Mouse (Mus musculus) kidney, adult 2 months (tissue): ENCODE data around the gene Ppm1l. TPM values are rescaled to one million over a fixed set of nuclear protein-coding genes. Genes with fewer than 3 reads are reported as not detected.
"Not testable (repeated sequence)": the region's sequence is repeated elsewhere in the genome, so short reads cannot be mapped to it uniquely, and the experiment has no call there.

Experiments used
- DNase-seq: peaks from one replicate; pipeline ENCODE4 v3.0.0; 2021
- H3K27ac ChIP-seq: fragments of 200-500 bp; 2 replicates; pipeline ENCODE4 v1.5.1; 2012; ENCODE audit warnings: low read depth, low read length, control low read depth, inconsistent platforms; ENCODE audit not compliant: insufficient read depth
- H3K27me3 ChIP-seq: fragments of 200-500 bp; replicated peaks from 2 replicates; pipeline ENCODE4 v1.6.1; 2012; ENCODE audit warnings: mild to moderate bottlenecking, moderate library complexity, low read length, inconsistent platforms; ENCODE audit not compliant: control insufficient read depth, insufficient read depth
- H3K36me3 ChIP-seq: fragments of 200-500 bp; 2 replicates; pipeline ENCODE4 v1.6.1; 2012; ENCODE audit warnings: mild to moderate bottlenecking, moderate library complexity, low read length, inconsistent platforms; ENCODE audit not compliant: control insufficient read depth, insufficient read depth
- H3K4me1 ChIP-seq: fragments of 200-500 bp; 2 replicates; pipeline ENCODE4 v1.6.1; 2011; ENCODE audit warnings: low read length; ENCODE audit not compliant: control insufficient read depth, insufficient read depth
- H3K4me3 ChIP-seq: fragments of 200-500 bp; 2 replicates; pipeline ENCODE4 v1.5.1; 2011; ENCODE audit warnings: mild to moderate bottlenecking, low read depth, low read length, control low read depth; ENCODE audit not compliant: insufficient read depth
- CTCF ChIP-seq: fragments of 200-500 bp; conservative IDR thresholded peaks from 2 replicates; pipeline ENCODE4 v1.5.1; 2011; ENCODE audit warnings: low read depth, mild to moderate bottlenecking, control low read depth, low read length, moderate library complexity, mixed read lengths; ENCODE audit not compliant: insufficient read depth, insufficient read length
- POLR2A ChIP-seq: fragments of 200-500 bp; IDR thresholded peaks from one replicate; pipeline ENCODE4 v1.6.1; 2011; ENCODE audit warnings: low read depth, low read length, control low read depth
- WGBS: fragments of 180-500 bp; shearing (Covaris S2); methylation state at CpG from one replicate; pipeline ENCODE4 v1.1.7; 2018; 5-methylcytosine and 5-hydroxymethylcytosine counted together
- polyA plus RNA-seq: library from polyadenylated mRNA; depleted of rRNA; stranded (reverse); fragments of >200 nt; gene quantifications from 2 replicates; pipeline ENCODE4 v1.2.3, GENCODE M21; 2012

Gene Ppm1l
- polyA plus RNA-seq, 1 experiment: 4.0 TPM

- no peaks in the 10 kb centered on the region for H3K4me1 ChIP-seq
- no peaks in the 10 kb centered on the region for H3K36me3 ChIP-seq
- no peaks in the 10 kb centered on the region for H3K27me3 ChIP-seq
- 50% methylated on average over 6 of the region's 6 CpGs for WGBS
- TF ChIP-seq POLR2A (no peak), CTCF (no peak)
- no peak overlapping the region for H3K27ac ChIP-seq
- H3K4me3 ChIP-seq: no peak overlapping the region
- no peak for DNase-seq
These were observed 47.5 kb downstream of the Ppm1l start for GRCm38 (mm10) chr3:69364151-69364550.

- no peaks in the 10 kb centered on the region for H3K27me3 ChIP-seq
- 91% methylated on average over 9 of the region's 9 CpGs for WGBS
- no peak for DNase-seq
These were observed 51.3 kb downstream of the Ppm1l start for GRCm38 (mm10) chr3:69367916-69368315.

GRCm38 (mm10) chr3:69372731-69373130 is 56.1 kb downstream of the Ppm1l start:
- no peak overlapping the region for H3K4me3 ChIP-seq
- WGBS: 85% methylated on average over 3 of the region's 3 CpGs
- no peaks in the 10 kb centered on the region for H3K36me3 ChIP-seq
- H3K27me3 ChIP-seq: no peaks in the 10 kb centered on the region
- peak; percentile 24; the same call in 1 of the 2 replicates for TF ChIP-seq CTCF
- no peak for TF ChIP-seq POLR2A
- H3K27ac ChIP-seq: no peak overlapping the region
- DNase-seq: no peak
- H3K4me1 ChIP-seq: no peaks in the 10 kb centered on the region

More at GRCm38 (mm10) chr3:69367916-69368315, 51.3 kb downstream of the Ppm1l start:
- Histone ChIP-seq H3K27ac (no peak overlapping the region), H3K36me3 (no peaks in the 10 kb centered on the region), H3K4me3 (no peak overlapping the region), H3K4me1 (no peaks in the 10 kb centered on the region)
- no peak for TF ChIP-seq POLR2A
- TF ChIP-seq CTCF: no peak

GRCm38 (mm10) chr3:69373544-69374306 is 57.1 kb downstream of the Ppm1l start:
- whole genome bisulfite sequencing: 83% methylated on average over 10 of the region's 10 CpGs
- no peak for DNase-seq

GRCm38 (mm10) chr3:69374538-69374937 is 57.9 kb downstream of the Ppm1l start:
- H3K4me3 ChIP-seq: no peak overlapping the region
- no peaks in the 10 kb centered on the region for H3K36me3 ChIP-seq
- DNase-seq: no peak
- H3K27me3 ChIP-seq: no peaks in the 10 kb centered on the region
- whole genome bisulfite sequencing: 93% methylated on average over 5 of the region's 5 CpGs
- no peaks in the 10 kb centered on the region for H3K4me1 ChIP-seq
- TF ChIP-seq CTCF (no peak), POLR2A (no peak)
- H3K27ac ChIP-seq: no peak overlapping the region

More at GRCm38 (mm10) chr3:69373544-69374306, 57.1 kb downstream of the Ppm1l start:
- no peak overlapping the region for H3K4me3 ChIP-seq
- H3K36me3 ChIP-seq: no peaks in the 10 kb centered on the region
- TF ChIP-seq POLR2A (no peak), CTCF (no peak)
- H3K27ac ChIP-seq: no peak overlapping the region
- H3K27me3 ChIP-seq: no peaks in the 10 kb centered on the region
- no peaks in the 10 kb centered on the region for H3K4me1 ChIP-seq

GRCm38 (mm10) chr3:69374983-69375382 is 58.3 kb downstream of the Ppm1l start:
- Histone ChIP-seq H3K27me3 (no peaks in the 10 kb centered on the region), H3K36me3 (no peaks in the 10 kb centered on the region), H3K27ac (no peak overlapping the region), H3K4me3 (no peak overlapping the region), H3K4me1 (no peaks in the 10 kb centered on the region)
- 82% methylated on average over 5 of the region's 5 CpGs for WGBS
- TF ChIP-seq CTCF: no peak
- no peak for TF ChIP-seq POLR2A
- DNase-seq: no peak

GRCm38 (mm10) chr3:69381213-69381612 is 64.6 kb downstream of the Ppm1l start:
- H3K27me3 ChIP-seq: no peaks in the 10 kb centered on the region
- no peak for DNase-seq
- H3K4me1 ChIP-seq: no peaks in the 10 kb centered on the region
- H3K36me3 ChIP-seq: no peaks in the 10 kb centered on the region
- no peak overlapping the region for H3K4me3 ChIP-seq
- WGBS: 85% methylated on average over 4 of the region's 4 CpGs
- no peak overlapping the region for H3K27ac ChIP-seq
- TF ChIP-seq POLR2A (no peak), CTCF (no peak)

- H3K4me3 ChIP-seq, H3K4me1 ChIP-seq, DNase-seq, H3K27me3 ChIP-seq, H3K36me3 ChIP-seq, H3K27ac ChIP-seq: not testable (repeated sequence)
- 49% methylated on average over 10 of the region's 10 CpGs for whole genome bisulfite sequencing
These were observed 75.2 kb downstream of the Ppm1l start for GRCm38 (mm10) chr3:69391834-69392233.
